Mouse (Mus musculus): ENCODE measurements at regions not wholly inside any gene's neighbourhood (a gene's known extent, or its start where the extent isn't known, plus 50 kb on each side); places are given as distances from the start of the nearest gene placed in this dataset.
A peak's percentile ranks its signal among the peaks of the same experiment; 100 is the strongest.

GRCm38 (mm10) chr4:106162551-106162950 is 153.5 kb upstream of the Usp24 start:
- WGBS: 62% methylated on average over 1 of the region's 1 CpGs
- ATAC-seq: no peak

GRCm38 (mm10) chr4:106163220-106163619 is 152.8 kb upstream of the Usp24 start:
- Histone ChIP-seq H3K4me1 (ENCODE audit: control insufficient read depth, insufficient read depth, low read length) (no peaks in the 10 kb centered on the region), H3K27me3 (replicated peaks; ENCODE audit: control insufficient read depth, insufficient read depth, low read length) (no peaks in the 10 kb centered on the region), H3K9ac (ENCODE audit: low read length) (no peak overlapping the region), H3K4me2 (ENCODE audit: low read length) (no peak overlapping the region), H3K9me3 (replicated peaks; ENCODE audit: control insufficient read depth, low read length) (no peaks in the 10 kb centered on the region), H3K27ac (ENCODE audit: low read depth, low read length) (no peak overlapping the region), H3K36me3 (ENCODE audit: control insufficient read depth, insufficient read depth, low read length) (no peaks in the 10 kb centered on the region), H3K4me3 (ENCODE audit: low read depth, low read length) (no peak overlapping the region)
- ATAC-seq: no peak
- DNase-seq (ENCODE audit: low spot score): no peak

More at GRCm38 (mm10) chr4:106162551-106162950, 153.5 kb upstream of the Usp24 start:
- Histone ChIP-seq H3K4me1 (ENCODE audit: control insufficient read depth, insufficient read depth, low read length) (no peaks in the 10 kb centered on the region), H3K9me3 (replicated peaks; ENCODE audit: control insufficient read depth, low read length) (no peaks in the 10 kb centered on the region), H3K4me3 (ENCODE audit: low read depth, low read length) (no peak overlapping the region), H3K27ac (ENCODE audit: low read depth, low read length) (no peak overlapping the region), H3K9ac (ENCODE audit: low read length) (no peak overlapping the region), H3K4me2 (ENCODE audit: low read length) (no peak overlapping the region), H3K36me3 (ENCODE audit: control insufficient read depth, insufficient read depth, low read length) (no peaks in the 10 kb centered on the region), H3K27me3 (replicated peaks; ENCODE audit: control insufficient read depth, insufficient read depth, low read length) (no peaks in the 10 kb centered on the region)
- DNase-seq (ENCODE audit: low spot score): no peak

DNA sequence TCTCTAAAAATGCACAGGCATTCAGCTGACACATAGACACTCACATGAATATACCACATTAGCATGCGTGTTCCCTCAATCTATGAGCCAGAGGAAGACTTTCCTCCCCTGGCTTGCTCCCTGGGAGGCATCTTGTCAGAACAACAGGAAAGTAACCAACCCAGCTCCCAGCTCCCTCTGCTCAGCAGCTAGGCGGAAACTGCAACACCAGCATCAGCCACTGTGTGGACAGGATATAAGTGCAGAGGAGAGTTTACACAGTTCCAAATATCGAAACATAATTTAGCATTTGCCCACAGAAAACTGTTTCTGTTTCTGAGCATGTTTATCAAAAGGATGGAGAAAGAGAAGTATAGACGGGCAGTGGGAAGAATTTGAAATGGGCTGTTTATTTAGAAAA is 148.3 kb upstream of the Usp24 start:
- Histone ChIP-seq H3K9ac (ENCODE audit: low read length) (no peak overlapping the region), H3K36me3 (ENCODE audit: control insufficient read depth, insufficient read depth, low read length) (no peaks in the 10 kb centered on the region), H3K4me1 (ENCODE audit: control insufficient read depth, insufficient read depth, low read length) (no peaks in the 10 kb centered on the region), H3K27me3 (replicated peaks; ENCODE audit: control insufficient read depth, insufficient read depth, low read length) (no peaks in the 10 kb centered on the region), H3K9me3 (replicated peaks; ENCODE audit: control insufficient read depth, low read length) (no peaks in the 10 kb centered on the region), H3K4me3 (ENCODE audit: low read depth, low read length) (no peak overlapping the region), H3K27ac (ENCODE audit: low read depth, low read length) (no peak overlapping the region), H3K4me2 (ENCODE audit: low read length) (no peak overlapping the region)
- 86% methylated on average over 4 of the region's 4 CpGs for WGBS
- no peak for ATAC-seq
- no peak for DNase-seq (ENCODE audit: low spot score)

DNA sequence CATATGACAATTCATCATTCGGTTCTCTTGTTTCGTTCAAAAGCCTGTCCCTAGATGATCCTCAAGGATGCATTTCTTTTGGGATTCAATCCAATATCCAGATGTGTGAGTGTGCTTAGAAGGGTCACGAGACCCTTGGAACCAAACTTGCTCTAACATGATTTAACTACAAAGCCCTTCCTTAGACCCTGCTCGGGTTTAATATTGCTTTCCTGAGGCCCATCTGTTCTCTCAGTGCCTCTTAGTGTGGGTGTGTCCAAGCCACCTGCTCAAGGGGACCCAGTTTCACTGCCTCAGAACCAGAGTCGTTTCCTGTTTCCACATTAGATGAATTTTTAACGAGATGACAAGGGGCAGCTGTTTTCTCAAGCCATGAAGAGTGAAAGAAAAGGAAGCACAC is 147.3 kb upstream of the Usp24 start:
- WGBS: 85% methylated on average over 6 of the region's 6 CpGs
- no peak overlapping the region for H3K4me3 ChIP-seq (ENCODE audit: low read depth, low read length)
- no peak for DNase-seq (ENCODE audit: low spot score)
- no peaks in the 10 kb centered on the region for H3K36me3 ChIP-seq (ENCODE audit: control insufficient read depth, insufficient read depth, low read length)
- no peak overlapping the region for H3K27ac ChIP-seq (ENCODE audit: low read depth, low read length)
- no peak overlapping the region for H3K4me2 ChIP-seq (ENCODE audit: low read length)
- ATAC-seq: no peak
- H3K27me3 ChIP-seq (replicated peaks; ENCODE audit: control insufficient read depth, insufficient read depth, low read length): no peaks in the 10 kb centered on the region
- H3K4me1 ChIP-seq (ENCODE audit: control insufficient read depth, insufficient read depth, low read length): no peaks in the 10 kb centered on the region
- H3K9ac ChIP-seq (ENCODE audit: low read length): no peak overlapping the region
- no peaks in the 10 kb centered on the region for H3K9me3 ChIP-seq (replicated peaks; ENCODE audit: control insufficient read depth, low read length)

DNA sequence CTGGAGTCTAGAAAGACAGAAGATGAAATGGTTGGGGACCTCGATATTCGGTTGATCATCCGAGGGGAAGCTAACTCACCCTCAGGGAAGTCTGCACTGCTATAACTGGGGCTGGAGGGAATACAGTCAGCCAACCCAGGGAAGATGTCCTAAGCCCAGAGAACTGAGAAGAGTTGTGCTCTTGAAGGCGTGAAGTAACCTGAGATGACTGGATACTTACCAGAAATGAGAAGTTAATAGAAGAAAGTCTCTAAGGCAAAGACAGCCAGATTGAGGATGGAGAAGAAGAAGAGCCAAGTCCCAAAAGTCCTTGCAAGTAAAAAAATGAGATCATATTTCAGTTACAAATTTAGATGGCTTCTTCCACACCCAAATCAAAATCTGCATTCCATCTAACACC is 146.5 kb upstream of the Usp24 start:
- Histone ChIP-seq H3K4me3 (ENCODE audit: low read depth, low read length) (no peak overlapping the region), H3K36me3 (ENCODE audit: control insufficient read depth, insufficient read depth, low read length) (no peaks in the 10 kb centered on the region), H3K27ac (ENCODE audit: low read depth, low read length) (no peak overlapping the region), H3K9ac (ENCODE audit: low read length) (no peak overlapping the region), H3K9me3 (replicated peaks; ENCODE audit: control insufficient read depth, low read length) (no peaks in the 10 kb centered on the region), H3K27me3 (replicated peaks; ENCODE audit: control insufficient read depth, insufficient read depth, low read length) (no peaks in the 10 kb centered on the region), H3K4me2 (ENCODE audit: low read length) (no peak overlapping the region), H3K4me1 (ENCODE audit: control insufficient read depth, insufficient read depth, low read length) (no peaks in the 10 kb centered on the region)
- no peak for DNase-seq (ENCODE audit: low spot score)
- 92% methylated on average over 4 of the region's 4 CpGs for WGBS
- no peak for ATAC-seq

GRCm38 (mm10) chr4:106170731-106171130 is 145.3 kb upstream of the Usp24 start:
- Histone ChIP-seq H3K4me2 (ENCODE audit: low read length) (no peak overlapping the region), H3K9ac (ENCODE audit: low read length) (no peak overlapping the region), H3K4me1 (ENCODE audit: control insufficient read depth, insufficient read depth, low read length) (no peaks in the 10 kb centered on the region), H3K36me3 (ENCODE audit: control insufficient read depth, insufficient read depth, low read length) (no peaks in the 10 kb centered on the region), H3K4me3 (ENCODE audit: low read depth, low read length) (no peak overlapping the region), H3K27ac (ENCODE audit: low read depth, low read length) (no peak overlapping the region), H3K27me3 (replicated peaks; ENCODE audit: control insufficient read depth, insufficient read depth, low read length) (no peaks in the 10 kb centered on the region), H3K9me3 (replicated peaks; ENCODE audit: control insufficient read depth, low read length) (no peaks in the 10 kb centered on the region)
- ATAC-seq: no peak
- 93% methylated on average over 7 of the region's 8 CpGs for WGBS
- no peak for DNase-seq (ENCODE audit: low spot score)

DNA sequence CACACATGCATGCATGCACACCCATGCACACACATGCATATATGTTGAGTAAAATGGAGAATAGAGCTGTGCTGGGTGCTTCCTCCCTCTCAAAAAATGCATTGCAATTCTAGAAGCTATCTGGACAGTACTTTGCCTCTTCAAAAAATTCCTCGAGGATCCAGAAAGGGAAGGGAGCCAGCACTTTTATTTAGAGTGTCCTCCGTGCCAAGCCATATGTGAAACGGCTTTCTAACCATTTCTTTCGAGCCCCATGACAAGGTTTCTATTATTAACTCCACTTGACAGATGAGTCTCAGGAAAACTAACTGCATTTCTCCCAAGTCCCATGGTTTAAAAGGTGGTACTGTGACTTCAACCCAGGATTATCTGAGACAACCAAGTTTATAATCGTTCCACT is 140.7 kb upstream of the Usp24 start:
- H3K4me1 ChIP-seq (ENCODE audit: control insufficient read depth, insufficient read depth, low read length): no peaks in the 10 kb centered on the region
- H3K4me2 ChIP-seq (ENCODE audit: low read length): no peak overlapping the region
- no peak for DNase-seq (ENCODE audit: low spot score)
- H3K27ac ChIP-seq (ENCODE audit: low read depth, low read length): no peak overlapping the region
- no peak for ATAC-seq
- no peak overlapping the region for H3K4me3 ChIP-seq (ENCODE audit: low read depth, low read length)
- no peaks in the 10 kb centered on the region for H3K27me3 ChIP-seq (replicated peaks; ENCODE audit: control insufficient read depth, insufficient read depth, low read length)
- H3K36me3 ChIP-seq (ENCODE audit: control insufficient read depth, insufficient read depth, low read length): no peaks in the 10 kb centered on the region
- H3K9ac ChIP-seq (ENCODE audit: low read length): no peak overlapping the region
- H3K9me3 ChIP-seq (replicated peaks; ENCODE audit: control insufficient read depth, low read length): no peaks in the 10 kb centered on the region
- WGBS: 81% methylated on average over 5 of the region's 5 CpGs

GRCm38 (mm10) chr4:106185745-106186501 is 130.1 kb upstream of the Usp24 start:
- no peaks in the 10 kb centered on the region for H3K9me3 ChIP-seq (replicated peaks; ENCODE audit: control insufficient read depth, low read length)
- H3K36me3 ChIP-seq (ENCODE audit: control insufficient read depth, insufficient read depth, low read length): no peaks in the 10 kb centered on the region
- H3K4me1 ChIP-seq (ENCODE audit: control insufficient read depth, insufficient read depth, low read length): no peaks in the 10 kb centered on the region
- no peak overlapping the region for H3K4me2 ChIP-seq (ENCODE audit: low read length)
- ATAC-seq (no peak), DNase-seq (ENCODE audit: low spot score) (no peak)
- H3K9ac ChIP-seq (ENCODE audit: low read length): no peak overlapping the region
- H3K4me3 ChIP-seq (ENCODE audit: low read depth, low read length): no peak overlapping the region
- H3K27me3 ChIP-seq (replicated peaks; ENCODE audit: control insufficient read depth, insufficient read depth, low read length): no peaks in the 10 kb centered on the region
- no peak overlapping the region for H3K27ac ChIP-seq (ENCODE audit: low read depth, low read length)
- WGBS: 92% methylated on average over 13 of the region's 13 CpGs

DNA sequence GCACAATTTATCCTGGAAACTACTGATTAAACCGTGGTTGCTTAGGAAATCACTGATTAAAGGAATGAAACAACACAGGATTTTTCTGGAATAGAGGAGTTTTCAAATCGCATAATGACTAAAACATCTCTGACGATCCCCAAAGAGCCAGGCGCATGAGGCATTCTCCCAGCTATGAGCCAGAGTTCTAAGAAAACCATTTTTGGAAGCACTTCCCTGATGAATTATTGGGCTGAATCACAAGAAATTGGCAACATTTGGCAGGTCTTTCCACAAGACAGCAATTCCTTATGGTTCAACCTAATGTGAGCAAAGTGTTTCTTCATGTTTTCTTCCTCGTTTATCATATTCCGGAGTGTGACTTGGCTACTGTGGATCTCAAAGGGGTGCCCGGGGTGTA is 129.3 kb upstream of the Usp24 start:
- H3K9ac ChIP-seq (ENCODE audit: low read length): no peak overlapping the region
- ATAC-seq: no peak
- no peaks in the 10 kb centered on the region for H3K9me3 ChIP-seq (replicated peaks; ENCODE audit: control insufficient read depth, low read length)
- no peaks in the 10 kb centered on the region for H3K27me3 ChIP-seq (replicated peaks; ENCODE audit: control insufficient read depth, insufficient read depth, low read length)
- no peak overlapping the region for H3K4me2 ChIP-seq (ENCODE audit: low read length)
- WGBS: 82% methylated on average over 7 of the region's 7 CpGs
- H3K4me3 ChIP-seq (ENCODE audit: low read depth, low read length): no peak overlapping the region
- peak; percentile 22 for DNase-seq (ENCODE audit: low spot score)
- H3K36me3 ChIP-seq (ENCODE audit: control insufficient read depth, insufficient read depth, low read length): no peaks in the 10 kb centered on the region
- no peak overlapping the region for H3K27ac ChIP-seq (ENCODE audit: low read depth, low read length)
- no peaks in the 10 kb centered on the region for H3K4me1 ChIP-seq (ENCODE audit: control insufficient read depth, insufficient read depth, low read length)

All from forebrain, embryonic 14.5 days (tissue).